Mouse (Mus musculus): ENCODE measurements around the gene S100a3.

DNA sequence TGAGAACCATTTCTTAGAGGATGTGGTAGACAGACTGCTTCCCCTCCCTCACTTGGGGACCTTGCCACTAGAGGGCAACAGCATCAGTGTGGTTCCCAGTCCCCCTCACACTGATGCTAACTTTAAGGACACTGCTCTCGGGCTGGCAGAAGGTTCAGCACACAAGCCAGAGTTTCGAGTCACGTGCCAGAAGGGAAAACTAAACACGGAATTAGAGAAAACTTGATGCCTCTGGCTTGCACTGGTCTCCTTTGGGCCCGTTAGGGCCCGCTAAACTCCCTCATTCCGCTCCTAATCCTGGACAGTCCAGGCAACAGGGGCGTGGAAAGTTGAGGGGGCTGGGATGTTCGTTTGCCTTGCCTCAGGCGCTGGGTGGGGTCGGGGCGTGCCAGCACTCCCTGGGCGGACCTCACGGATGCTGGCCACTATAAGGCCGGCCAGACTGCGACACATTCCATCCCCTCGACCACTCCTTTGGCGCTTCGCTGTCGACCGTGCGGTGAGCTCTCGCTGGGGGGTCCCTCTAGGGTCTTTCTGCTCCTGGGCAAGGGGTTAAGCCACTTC, 52.4 kb downstream of the S100a3 start, which contains the start of gene S100a6:
- peak; percentile 63 for TF ChIP-seq CTCF (IDR thresholded peaks at IDR 0.05; ENCODE audit: borderline replicate concordance, insufficient read depth, low read depth, low read length)
- no peak for TF ChIP-seq POLR2A (IDR thresholded peaks at IDR 0.05; ENCODE audit: borderline replicate concordance, insufficient read depth, low read length)
